Mouse (Mus musculus) testis, adult 2 months (tissue): ENCODE measurements around the gene Htr5a.

Source experiments
- CTCF ChIP-seq: fragments of 200-500 bp; IDR thresholded peaks from 2 replicates; pipeline ENCODE4 v1.5.1; 2012; ENCODE audit warnings: low read depth, mild to moderate bottlenecking, inconsistent platforms, low read length, moderate library complexity; ENCODE audit not compliant: control insufficient read depth, insufficient read depth, insufficient replicate concordance
- POLR2A ChIP-seq: fragments of 200-500 bp; IDR thresholded peaks from 2 replicates; pipeline ENCODE4 v1.6.1; 2012; ENCODE audit warnings: low read depth, mild to moderate bottlenecking, inconsistent platforms, low read length, moderate library complexity; ENCODE audit not compliant: control insufficient read depth

DNA sequence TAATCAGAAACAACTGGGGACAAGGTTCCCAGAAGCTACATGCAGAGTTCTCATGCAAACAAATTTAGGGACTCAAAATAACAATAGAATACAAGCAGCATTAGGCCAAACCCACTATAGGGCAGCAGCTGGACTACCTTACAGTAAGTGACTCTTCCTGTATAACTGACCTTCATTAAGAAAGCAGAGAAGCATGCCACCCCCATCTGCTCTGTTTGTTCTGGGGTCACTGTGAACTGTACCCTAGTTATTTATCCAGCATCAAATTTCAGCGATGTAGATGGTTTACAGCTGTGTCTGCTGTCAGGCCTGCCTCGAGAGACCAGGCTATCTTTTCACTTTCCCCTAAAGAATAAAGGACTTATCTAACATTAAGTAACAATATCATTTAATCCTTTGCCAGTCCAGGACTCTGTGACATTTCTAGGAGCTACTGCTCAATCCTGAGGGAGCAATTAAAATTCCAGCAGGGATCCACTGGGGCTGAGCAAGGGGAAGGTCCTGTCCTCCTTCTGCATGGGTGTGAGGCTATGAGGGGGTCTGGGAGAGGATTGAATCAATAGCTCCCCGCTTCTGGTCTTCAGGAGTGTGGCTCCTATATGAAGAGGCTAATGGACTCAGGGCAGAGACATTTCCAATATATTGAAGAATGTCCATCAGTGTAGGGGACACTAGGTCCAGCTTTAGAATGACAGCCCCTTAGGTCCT is 38.5 kb downstream of the Htr5a start:
- no peak for TF ChIP-seq CTCF
- TF ChIP-seq POLR2A, result no peak
